Mouse (Mus musculus) embryonic fibroblast, embryonic 13.5 days (primary cell): ENCODE measurements at regions not wholly inside any gene's neighbourhood (a gene's known extent, or its start where the extent isn't known, plus 50 kb on each side); places are given as distances from the start of the nearest gene placed in this dataset.

Source experiments
- CTCF ChIP-seq: IDR thresholded peaks from 2 replicates; pipeline ENCODE4 v1.5.1; 2011; ENCODE audit warnings: mild to moderate bottlenecking, control low read depth, low read length, moderate library complexity, borderline replicate concordance; ENCODE audit not compliant: insufficient read depth
- POLR2A ChIP-seq: IDR thresholded peaks from 2 replicates; pipeline ENCODE4 v1.6.1; 2011; ENCODE audit warnings: low read depth, mild to moderate bottlenecking, control low read depth, low read length, moderate library complexity

DNA sequence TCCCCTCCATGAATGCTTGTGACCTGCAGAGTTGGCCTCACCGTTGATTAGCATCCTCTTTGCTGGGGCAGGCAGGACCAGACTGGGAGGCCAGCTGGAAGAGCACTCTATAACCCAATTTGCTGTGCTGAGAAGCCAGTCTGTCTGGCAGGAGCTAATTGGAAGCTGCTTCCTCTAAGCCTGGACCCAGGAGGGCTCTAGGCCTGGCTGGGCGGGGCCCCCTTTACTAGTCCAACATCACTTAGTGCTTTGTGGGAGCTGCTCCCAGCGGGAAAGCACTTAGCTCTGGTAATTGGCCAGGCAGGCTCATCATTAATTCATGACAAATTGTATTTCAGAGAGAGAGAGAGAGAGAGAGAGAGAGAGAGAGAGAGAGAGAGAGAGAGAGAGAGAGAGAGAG, 151.7 kb downstream of the Dmrta2 start:
- TF ChIP-seq CTCF: no peak
- TF ChIP-seq POLR2A: no peak
